Mouse (Mus musculus) left cerebral cortex, postnatal 10 days (tissue): Measurements from ENCODE around the gene Lct. TPM values are rescaled to one million over a fixed set of nuclear protein-coding genes. Genes with fewer than 3 reads are reported as not detected.
"Not testable (repeated sequence)": the region's sequence is repeated elsewhere in the genome, so short reads cannot be mapped to it uniquely, and the experiment has no call there.

ENCODE experiments used
- DNase-seq, 2 experiments: peaks; one replicate each; pipeline ENCODE4 v3.0.0; 2021 to 2022; ENCODE audit warnings: low spot score in 2 of 2, mixed read lengths in 1 of 2; ENCODE audit errors: extremely low spot score in 1 of 2
- intact Hi-C: fragments of 180-260 bp; cut with DNase I; formaldehyde crosslinking; loops from one replicate; pipeline ENCODE4 v1.15.1; 2025
- total RNA-seq, 2 experiments: library from RNA; stranded (reverse); gene quantifications; 2 replicates each; pipeline ENCODE4 v1.2.3; 2021

The Lct gene
- 1 to 10 TPM; 5.4 to 6.1 TPM for total RNA-seq

DNA sequence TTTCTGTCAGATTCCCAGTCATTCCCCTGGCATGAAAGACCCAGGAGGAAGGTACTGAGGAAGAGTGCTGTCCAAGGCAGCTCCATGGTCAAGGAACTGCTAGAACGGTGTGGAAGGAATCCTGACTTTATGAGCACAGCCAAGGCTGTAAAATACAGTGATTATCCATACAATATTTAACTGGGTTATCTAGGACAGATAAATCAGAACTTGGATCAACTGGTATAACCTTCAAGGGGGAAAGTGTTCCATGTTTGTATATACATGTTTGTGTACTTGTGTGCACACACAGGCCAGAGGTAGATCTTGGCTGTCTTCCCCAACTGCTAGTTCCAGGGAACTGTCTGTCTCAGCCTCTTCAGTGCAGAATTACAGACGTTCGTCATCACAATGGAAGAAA lies at the start of gene Lct:
Gene Lct, minus strand, starts transcription at position 101 of the 400 bp plus-strand sequence.
- no peak for DNase-seq
- intact Hi-C loops: no loop called here

DNA sequence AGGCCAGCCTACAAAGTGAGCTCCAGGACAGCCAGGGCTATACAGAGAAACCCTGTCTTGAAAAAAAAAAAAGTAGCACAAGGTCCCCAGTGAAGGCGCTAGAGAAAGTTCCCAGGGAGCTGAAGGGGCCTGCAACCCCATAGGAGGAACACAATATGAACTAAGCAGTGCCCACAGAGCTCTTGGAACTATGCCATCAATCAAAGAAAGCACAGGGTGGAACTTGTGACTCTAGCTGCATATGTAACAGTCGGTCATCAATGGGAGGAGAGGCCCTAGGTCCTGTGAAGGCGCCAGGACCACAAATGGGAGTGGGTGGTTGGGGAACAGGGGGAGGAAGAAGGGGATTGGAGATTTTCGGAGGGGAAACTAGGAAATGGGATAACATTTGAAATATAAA lies 48.7 kb upstream of the Lct start:
- intact Hi-C loops: no loop called here
- no peak for DNase-seq

DNA sequence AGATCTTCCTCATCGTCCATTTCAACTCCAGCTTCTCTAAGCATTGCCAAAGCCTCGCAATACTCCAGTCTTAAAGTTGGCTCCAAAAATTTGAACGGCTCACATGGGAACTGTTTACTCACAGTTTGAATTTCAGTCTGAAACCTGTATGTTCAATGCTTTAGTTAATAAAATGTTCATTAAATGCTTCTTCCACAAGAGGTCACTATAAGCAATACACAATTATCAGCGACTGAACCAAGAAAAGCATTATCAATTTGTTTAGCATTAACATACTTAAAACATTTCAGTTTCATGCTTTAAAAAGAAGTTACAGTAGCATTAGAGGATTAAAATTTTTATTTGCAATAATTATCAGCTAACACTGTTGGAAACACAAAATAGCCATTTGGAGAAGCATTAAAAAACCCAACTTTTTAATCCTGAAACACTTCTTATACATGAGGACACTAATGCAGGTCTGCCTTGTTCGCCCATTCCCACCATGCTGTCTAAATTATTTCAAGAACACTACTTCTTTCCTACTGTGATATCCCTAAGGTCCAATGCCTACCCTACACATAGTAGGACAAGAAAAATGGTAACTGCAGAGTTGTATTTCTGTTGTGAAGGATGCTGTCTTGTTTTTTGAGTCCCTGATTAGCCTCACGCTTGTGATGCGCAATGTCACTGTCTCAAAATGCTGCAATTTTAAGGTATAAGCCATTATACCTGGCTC lies 44.2 kb upstream of the Lct start:
- DNase-seq: no peak
- intact Hi-C loops: no loop called here

DNA sequence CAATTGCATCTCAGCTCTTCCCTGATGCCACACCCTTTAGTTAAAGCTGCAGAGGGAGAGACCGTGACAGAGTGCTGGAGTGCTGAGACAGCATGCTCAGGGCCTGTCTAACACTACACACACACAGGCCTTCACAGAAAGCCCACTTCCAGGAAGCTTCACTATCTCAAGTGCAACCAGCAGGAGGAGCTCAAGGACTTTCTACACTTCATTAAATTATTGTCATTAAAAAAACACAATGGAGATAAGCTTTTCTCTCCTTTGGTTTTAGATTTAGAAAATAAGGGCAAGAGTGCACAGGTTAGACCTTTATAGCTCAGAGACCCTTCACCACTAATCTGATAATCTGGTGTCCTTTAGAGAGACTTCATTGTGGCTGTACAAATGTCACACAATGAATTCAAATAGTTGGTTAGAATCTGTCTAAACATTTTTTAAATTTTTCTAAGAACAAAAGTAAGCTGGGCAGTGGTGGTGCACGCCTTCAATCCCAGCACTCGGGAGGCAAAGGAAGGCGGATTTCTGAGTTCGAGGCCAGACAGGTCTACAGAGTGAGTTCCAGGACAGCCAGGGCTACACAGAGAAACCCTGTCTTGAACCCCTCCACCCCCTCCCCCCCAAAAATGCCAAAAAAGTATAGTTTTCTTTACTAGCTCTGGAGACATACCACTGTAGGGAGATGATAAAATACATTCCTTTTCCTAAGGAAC lies 40.8 kb upstream of the Lct start:
- peak; percentile 51 to 59 for DNase-seq
- intact Hi-C loops: loop anchor here (2.0 kb wide), 1 partner anchor 456 kb away; no protein-coding TSS in a partner anchor

DNA sequence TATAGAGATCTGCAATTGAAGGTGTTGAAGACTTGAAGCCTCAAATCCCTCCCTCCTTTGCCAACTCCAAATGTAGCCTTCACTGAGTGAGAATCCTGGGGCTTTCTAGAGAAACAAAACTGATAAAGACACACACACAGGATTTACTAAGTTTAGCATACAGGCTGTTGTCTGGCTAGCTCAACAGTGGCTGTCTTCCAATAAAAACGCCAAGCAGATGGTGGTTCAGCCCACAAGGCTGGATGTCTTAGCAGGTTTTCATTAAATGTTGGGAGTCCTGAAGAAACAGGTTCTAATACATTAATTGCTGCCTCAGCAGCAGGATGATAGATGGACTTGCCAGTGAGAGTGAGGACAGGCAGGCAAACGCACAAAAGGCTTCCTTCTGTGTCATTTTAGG lies 32.5 kb upstream of the Lct start:
- intact Hi-C loops: no loop called here
- DNase-seq: peak in 1 of 2 experiments; percentile 45

DNA sequence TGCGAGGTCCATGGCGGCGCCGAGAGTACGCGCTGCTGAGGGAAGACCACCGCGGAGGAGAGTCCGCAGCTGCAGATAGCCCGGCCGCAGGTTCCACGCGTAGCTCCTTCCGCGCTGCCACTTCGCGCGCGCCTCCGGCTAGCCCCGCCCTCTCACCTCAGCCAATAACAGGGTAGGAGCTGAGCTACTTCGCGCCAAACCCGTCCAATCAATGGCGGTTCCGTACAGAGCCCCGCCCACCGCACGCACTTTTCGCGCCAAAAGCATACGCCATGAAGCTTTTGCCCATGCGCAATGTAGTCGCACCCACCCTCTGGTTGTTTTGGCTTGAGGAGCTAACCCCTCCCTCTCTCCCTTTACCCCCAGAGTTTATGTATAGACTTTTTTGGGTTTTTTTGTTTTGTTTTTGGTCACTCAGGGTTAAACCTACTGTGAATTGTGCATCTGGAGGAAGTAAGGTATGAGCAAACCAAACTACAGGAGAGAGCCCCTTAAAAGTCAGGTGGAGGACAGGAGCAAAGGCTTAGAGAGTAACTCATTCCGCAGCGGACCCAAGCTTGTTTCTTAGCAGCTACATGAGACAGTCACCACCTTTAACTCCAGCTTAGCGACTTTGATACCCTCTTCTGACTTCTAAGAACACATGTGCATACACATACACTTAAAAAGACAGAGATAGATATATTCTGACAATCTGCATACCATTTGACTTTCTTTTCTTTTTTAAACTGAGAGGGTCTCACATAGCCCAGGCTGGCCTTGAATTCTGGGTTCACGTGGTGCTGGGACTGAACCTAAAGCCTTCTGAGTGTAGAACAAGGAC lies 31.6 kb upstream of the Lct start, which contains the start of gene Mcm6:
Gene Mcm6, minus strand, starts transcription at position 111 of the 823 bp plus-strand sequence.
- intact Hi-C loops: no loop called here
- peak; percentile 93 to 96 for DNase-seq

DNA sequence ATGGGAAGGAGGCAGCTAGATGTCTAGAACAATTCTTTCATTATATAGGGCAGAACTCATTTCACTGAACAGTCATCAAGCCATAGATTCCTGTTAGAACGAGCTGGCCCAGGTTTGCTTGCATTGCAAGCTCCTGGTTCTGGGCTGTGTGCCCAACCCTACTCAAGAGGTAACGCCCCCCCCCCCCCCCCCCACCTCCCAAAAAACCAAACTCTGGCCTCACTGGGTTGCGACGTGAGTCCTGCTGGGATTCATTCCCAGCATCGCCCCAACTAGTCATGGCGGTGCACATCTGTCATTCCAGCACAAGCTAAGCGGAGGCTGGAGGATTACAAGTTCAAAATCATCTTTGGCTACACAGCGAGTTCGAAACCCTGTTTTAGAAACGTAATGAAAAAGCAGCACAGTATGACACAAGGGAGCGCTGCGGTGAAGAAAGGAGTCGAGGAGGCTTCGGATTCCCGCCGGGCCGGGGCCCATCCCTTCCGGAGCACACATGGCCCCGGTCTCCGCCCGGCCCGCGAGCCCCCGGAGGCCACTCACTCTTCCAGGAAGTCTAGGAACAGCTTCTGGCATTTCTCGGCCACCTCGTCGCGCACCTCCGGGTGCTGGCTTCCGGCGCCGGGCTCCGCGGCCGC lies 30.9 kb upstream of the Lct start:
- peak; percentile 18 to 38 for DNase-seq
- intact Hi-C loops: no loop called here

DNA sequence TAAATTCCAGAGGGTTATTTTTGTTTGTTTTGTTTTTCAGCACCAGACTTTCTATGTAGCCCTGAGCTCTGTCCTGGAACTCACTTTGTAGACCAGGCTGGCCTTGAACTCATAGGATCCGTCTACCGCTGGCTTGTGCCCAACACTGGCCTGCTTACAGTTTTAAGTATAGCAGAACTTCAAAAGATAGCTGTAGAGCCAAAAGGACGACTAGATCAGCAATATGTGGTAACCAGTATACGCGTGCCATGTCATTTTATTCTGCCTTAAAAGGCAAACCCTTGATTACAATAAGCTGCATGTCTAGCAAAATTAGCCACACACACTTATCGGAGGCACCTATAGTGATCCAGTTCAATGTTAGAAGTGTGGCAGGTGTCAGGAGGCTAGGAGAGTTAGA lies 30.2 kb upstream of the Lct start:
- DNase-seq: no peak
- intact Hi-C loops: no loop called here

DNA sequence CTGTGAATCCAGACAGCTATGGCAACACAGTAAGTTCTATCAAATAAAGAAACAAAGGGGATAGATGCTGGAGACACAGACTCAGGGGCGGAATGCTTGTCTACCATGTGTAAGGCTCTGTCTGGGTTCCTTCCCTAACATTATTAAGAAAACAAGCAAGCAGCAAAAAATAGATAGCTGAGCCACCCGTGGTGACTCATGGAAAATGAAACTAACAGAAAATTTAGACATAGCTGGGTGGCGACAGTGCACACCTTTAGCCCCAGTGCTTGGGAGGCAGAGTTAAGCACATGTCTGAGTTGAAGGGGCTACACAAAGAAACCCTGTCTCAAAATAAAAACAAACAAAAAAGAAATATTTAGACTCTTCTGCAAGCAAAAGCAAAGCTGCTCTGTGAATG lies 29.3 kb upstream of the Lct start:
- intact Hi-C loops: no loop called here
- no peak for DNase-seq

DNA sequence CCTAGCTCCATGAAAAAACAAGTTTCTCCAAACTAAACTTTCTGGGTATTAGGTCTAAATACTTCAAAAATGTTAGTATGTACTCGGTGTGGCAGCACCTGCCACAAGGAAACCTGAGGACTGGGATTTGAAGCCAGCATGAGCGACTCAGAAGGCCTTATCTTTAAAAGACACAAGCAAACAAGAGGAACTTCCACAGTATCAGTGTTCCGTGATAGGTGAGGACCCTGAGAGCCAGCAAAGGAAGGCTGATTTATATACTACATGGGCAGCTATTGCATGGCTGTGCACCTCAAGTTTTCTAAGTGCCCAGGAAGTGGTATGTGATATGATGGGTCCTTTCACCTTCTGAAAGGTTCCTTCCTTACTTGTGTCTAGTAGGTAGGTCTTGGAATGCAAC lies 25.0 kb upstream of the Lct start:
- intact Hi-C loops: no loop called here
- no peak for DNase-seq

DNA sequence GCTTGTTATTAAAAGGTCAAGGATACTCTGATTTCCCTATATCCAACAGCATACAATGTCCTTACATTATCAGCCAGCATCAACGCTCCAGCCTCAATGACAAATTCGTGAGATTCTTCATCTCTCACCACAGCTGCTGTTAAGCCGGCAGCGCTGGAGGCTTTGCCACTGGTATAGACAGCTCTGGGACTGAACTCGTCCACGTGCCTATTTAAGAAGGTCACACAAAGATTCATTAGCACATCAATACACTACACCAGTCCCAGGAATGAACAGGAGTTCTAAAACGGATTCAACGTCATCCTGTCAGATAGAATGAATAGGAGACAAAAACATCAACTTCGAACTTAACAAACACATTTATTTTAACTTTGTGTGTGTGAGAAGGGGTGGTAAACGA lies 16.1 kb upstream of the Lct start:
- intact Hi-C loops: no loop called here
- no peak for DNase-seq

DNA sequence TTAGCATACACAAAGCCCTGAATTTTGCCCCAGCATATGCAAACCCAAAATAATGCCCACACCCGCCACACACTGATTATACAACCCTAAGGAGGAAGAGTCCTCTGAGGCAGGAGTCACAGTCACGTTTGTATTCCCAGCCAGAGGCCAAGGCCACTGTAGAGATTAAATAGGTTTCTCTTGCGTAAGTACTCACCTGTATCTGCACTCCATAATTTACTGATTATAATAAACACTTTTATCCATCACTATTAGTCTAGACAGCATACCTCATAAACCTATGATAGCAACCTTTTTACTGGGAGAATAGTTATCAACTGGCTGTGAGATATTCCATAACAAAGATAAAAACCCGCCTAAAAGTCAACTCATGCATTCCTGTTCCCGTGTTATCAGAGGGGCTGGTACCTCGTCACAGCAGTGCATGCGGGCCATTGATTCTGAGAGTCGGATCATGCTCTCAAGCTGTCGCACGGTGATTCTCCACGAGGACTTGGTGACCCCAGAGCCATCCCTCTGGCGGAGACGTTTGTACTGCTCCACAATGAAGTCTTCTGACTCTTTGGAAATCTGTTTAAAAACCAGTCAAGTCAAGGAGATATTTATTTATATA lies 9.7 kb upstream of the Lct start:
- intact Hi-C loops: no loop called here
- no peak for DNase-seq

DNA sequence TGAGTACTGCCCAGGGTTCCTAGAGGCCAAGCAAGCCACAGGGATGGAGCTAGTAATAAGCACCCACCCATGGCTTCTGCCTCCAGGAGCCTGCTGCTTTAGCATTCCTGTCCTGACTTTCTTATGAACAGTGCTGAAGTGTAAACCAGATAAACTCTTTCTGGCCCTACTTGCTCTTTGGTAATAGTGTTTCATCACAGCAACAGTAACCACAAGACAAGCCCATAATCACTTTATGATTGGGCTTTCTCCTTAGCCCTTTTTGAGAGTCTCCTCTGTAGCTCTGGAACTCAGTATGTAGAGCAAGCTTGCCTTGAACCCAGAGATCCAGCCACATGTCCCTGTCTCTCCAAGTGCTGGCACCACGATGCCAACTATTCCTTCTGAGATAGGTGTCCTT lies 2.2 kb upstream of the Lct start:
- intact Hi-C loops: no loop called here
- DNase-seq: no peak

DNA sequence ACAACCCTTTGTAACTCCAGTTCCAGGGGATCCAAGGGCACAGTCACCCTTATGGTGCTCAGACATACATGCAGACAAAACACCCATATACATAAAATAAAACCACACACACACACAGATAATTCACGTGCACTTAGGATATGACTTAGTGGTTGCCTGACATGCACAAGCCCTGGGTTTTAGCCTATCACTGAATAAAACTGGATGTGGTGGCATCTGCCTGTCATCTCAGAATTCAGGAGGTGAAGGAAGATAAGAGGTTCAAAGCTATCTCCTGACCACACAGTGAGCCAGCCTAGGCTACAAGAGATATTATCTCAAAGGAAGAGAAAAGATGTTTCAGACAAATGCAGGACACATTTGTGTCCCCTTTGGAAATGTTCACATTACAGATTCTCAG lies 953 bp downstream of the Lct start:
- no peak for DNase-seq
- intact Hi-C loops: no loop called here

DNA sequence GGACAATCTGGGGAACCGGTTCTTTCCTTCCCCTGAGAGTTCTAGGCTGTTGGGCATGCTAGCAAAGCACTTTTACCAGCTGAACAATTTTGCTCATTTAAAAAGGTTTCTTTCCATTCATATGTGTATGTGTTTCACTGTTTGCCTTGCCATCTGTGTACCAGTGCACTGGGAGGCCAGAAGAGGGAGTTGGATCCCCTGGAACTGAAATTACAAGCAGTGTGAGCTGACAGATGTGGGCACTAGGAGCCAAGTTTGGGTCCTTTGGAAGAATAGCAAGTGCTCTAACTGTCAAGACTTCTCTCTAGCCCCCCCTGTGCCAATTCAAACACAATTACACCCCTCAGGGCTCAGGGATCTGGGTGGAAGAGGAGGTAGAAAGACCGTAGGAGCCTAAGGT lies 3.3 kb downstream of the Lct start:
- intact Hi-C loops: no loop called here
- no peak for DNase-seq

DNA sequence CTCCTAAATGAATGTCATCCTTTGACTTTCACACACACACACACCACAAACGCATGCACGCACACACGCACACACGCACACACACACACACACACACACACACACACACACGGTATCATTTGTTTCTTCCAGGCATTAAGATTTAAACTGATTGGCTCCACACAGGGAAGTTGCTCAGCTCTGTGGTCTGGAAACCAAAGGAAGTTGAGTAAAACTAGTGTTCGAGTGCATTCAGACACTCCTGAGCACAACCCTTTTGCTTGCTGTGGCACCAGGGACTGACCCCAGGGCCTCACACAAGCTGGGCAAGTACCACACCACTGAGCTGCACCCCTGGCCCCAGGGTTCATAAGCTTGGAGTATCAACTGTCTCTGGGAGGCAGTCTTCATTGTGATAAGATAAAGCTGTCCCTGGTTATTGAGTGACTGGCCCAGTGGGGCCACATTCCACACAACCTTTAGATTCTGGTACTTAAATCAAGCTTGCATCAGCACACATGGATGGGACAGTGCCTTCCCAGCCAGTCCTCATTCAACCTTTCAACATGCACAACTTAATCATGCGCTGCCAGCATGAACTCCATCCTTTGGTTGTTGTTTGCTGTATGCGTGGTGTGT lies 5.0 kb downstream of the Lct start:
- intact Hi-C loops: no loop called here

DNA sequence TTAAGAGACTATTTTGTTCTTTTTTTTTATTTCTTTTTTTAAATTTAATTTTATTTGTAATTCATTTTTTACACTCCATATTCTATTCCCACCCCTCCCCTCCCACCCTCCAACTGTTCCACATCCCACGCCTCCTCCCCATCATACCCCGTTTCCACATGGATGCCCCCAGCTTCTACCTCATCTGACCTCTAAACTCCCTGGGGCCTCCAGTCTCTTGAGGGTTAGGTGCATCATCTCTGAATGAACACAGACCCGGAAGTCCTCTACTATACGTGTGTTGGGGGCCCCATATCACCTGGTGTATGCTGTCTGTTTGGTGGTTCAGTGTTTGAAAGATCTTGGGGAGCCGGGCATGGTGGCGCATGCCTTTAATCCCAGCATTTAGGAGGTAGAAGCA lies 8.9 kb downstream of the Lct start:
- intact Hi-C loops, DNase-seq: not testable (repeated sequence)

More for the DNA sequence above, 5.0 kb downstream of the Lct start:
- DNase-seq: no peak

DNA sequence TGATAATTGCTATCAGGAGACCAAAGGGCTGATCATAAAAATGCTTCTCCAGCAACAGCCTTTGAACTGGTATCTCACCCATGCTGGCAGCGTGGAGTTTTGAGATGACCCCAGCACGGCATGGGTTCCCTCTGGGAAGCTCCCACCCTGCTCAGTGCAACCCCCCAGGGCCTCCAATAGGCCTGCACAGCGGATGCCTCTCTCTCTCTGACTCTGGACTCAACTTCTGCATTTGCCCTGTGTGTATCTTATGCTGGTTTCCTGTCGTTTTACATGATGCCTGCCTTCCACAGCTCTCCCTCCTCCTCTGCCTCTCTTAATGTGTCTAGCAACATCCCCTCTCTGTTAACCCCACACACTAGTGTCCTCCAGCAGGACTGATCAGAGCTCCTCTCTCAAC lies 13.5 kb downstream of the Lct start:
- no peak for DNase-seq
- intact Hi-C loops: no loop called here
